Mouse (Mus musculus): Measurements from ENCODE around the gene Nsdhl.

- TF ChIP-seq CTCF (IDR thresholded peaks at IDR 0.05; ENCODE audit: low read depth, low read length) (no peak), POLR2A (IDR thresholded peaks at IDR 0.05; ENCODE audit: borderline replicate concordance, low read depth, low read length) (no peak)
Observed at GRCm38 (mm10) chrX:72911611-72912010, 6.7 kb upstream of the Nsdhl start.
